Mouse (Mus musculus) liver, postnatal 0 days (tissue): Measurements from ENCODE around the gene Mdm2.

ENCODE experiments used
- CTCF ChIP-seq: sonication (generic); IDR thresholded peaks from 2 replicates; pipeline ENCODE4 v1.5.1; 2016; ENCODE audit warnings: antibody characterized with exemption, low read depth
- EP300 ChIP-seq: IDR thresholded peaks from 2 replicates; pipeline ENCODE4 v1.6.1; 2016; ENCODE audit warnings: antibody characterized with exemption, low read depth, mild to moderate bottlenecking

GRCm38 (mm10) chr10:117643711-117644428 lies 66.7 kb downstream of the Mdm2 start:
- TF ChIP-seq EP300 (no peak), CTCF (no peak)
